Mouse (Mus musculus): Measurements from ENCODE around the gene Klhl31. TPM values are rescaled to one million over a fixed set of nuclear protein-coding genes. Genes with fewer than 3 reads are reported as not detected.

Klhl31 gene
- total RNA-seq, 1 experiment from 2014 or later: 0.04 TPM

GRCm38 (mm10) chr9:77624171-77624570 lies 12.1 kb upstream of the Klhl31 start:
- DNase-seq: no peak

GRCm38 (mm10) chr9:77628676-77629075 lies 7.6 kb upstream of the Klhl31 start:
- DNase-seq: no peak

- no peak for DNase-seq
Measured at GRCm38 (mm10) chr9:77629708-77630107, 6.6 kb upstream of the Klhl31 start.

GRCm38 (mm10) chr9:77630764-77631163 lies 5.5 kb upstream of the Klhl31 start:
- no peak for DNase-seq

- no peak for DNase-seq
Measured at GRCm38 (mm10) chr9:77632432-77632831, 3.9 kb upstream of the Klhl31 start.

- DNase-seq: no peak
Measured at GRCm38 (mm10) chr9:77636003-77636402, 297 bp upstream of the Klhl31 start.

GRCm38 (mm10) chr9:77637357-77637756 lies 1.1 kb downstream of the Klhl31 start:
- no peak for DNase-seq

- DNase-seq: no peak
Measured at GRCm38 (mm10) chr9:77645176-77645575, 8.9 kb downstream of the Klhl31 start.

GRCm38 (mm10) chr9:77651847-77652246 lies 15.5 kb downstream of the Klhl31 start:
- DNase-seq: no peak

- DNase-seq: no peak
Measured at GRCm38 (mm10) chr9:77653907-77654306, 17.6 kb downstream of the Klhl31 start.

GRCm38 (mm10) chr9:77655181-77655934 lies 19.1 kb downstream of the Klhl31 start:
- DNase-seq: peak; percentile 55

GRCm38 (mm10) chr9:77655935-77656288 lies 19.6 kb downstream of the Klhl31 start:
- peak; percentile 63 for DNase-seq

- DNase-seq: peak; percentile 34
Measured at GRCm38 (mm10) chr9:77662917-77663316, 26.6 kb downstream of the Klhl31 start.

GRCm38 (mm10) chr9:77670095-77670494 lies 33.8 kb downstream of the Klhl31 start:
- DNase-seq: no peak

- no peak for DNase-seq
Measured at GRCm38 (mm10) chr9:77671004-77671403, 34.7 kb downstream of the Klhl31 start.

GRCm38 (mm10) chr9:77673218-77673617 lies 36.9 kb downstream of the Klhl31 start:
- DNase-seq: no peak

GRCm38 (mm10) chr9:77673986-77674385 lies 37.7 kb downstream of the Klhl31 start:
- no peak for DNase-seq

GRCm38 (mm10) chr9:77684938-77685337 lies 48.6 kb downstream of the Klhl31 start:
- no peak for DNase-seq

GRCm38 (mm10) chr9:77685825-77686500 lies 49.7 kb downstream of the Klhl31 start:
- no peak for DNase-seq

- DNase-seq: no peak
Measured at GRCm38 (mm10) chr9:77692707-77693106, 56.4 kb downstream of the Klhl31 start.

- DNase-seq: no peak
Measured at GRCm38 (mm10) chr9:77693405-77693804, 57.1 kb downstream of the Klhl31 start.

GRCm38 (mm10) chr9:77695586-77695985 lies 59.3 kb downstream of the Klhl31 start:
- no peak for DNase-seq

GRCm38 (mm10) chr9:77703476-77703875 lies 67.2 kb downstream of the Klhl31 start:
- DNase-seq: no peak

GRCm38 (mm10) chr9:77704108-77704507 lies 67.8 kb downstream of the Klhl31 start:
- no peak for DNase-seq

Data from adrenal gland, postnatal 14 days (tissue).